Mouse (Mus musculus) hindbrain, embryonic 12.5 days (tissue): ENCODE measurements around the gene Pp2d1. TPM values are rescaled to one million over a fixed set of nuclear protein-coding genes. Genes with fewer than 3 reads are reported as not detected.

Experiments
- ATAC-seq: fragments of 200-750 bp; cut with Nextera tagmentation; 2 replicates; pipeline ENCODE4 v1.8.0; 2017; ENCODE audit warnings: moderate TSS enrichment; ENCODE audit not compliant: low FRiP score
- H3K27ac ChIP-seq: fragments of 300-500 bp; sonication (generic); 2 replicates; pipeline ENCODE4 v1.5.1; 2016; ENCODE audit warnings: mild to moderate bottlenecking
- H3K27me3 ChIP-seq: fragments of 300-500 bp; sonication (generic); 2 replicates; pipeline ENCODE4 v1.6.1; 2016; ENCODE audit warnings: mild to moderate bottlenecking
- H3K36me3 ChIP-seq: fragments of 300-500 bp; sonication (generic); 2 replicates; pipeline ENCODE4 v1.6.1; 2016; ENCODE audit warnings: mild to moderate bottlenecking
- H3K4me1 ChIP-seq: fragments of 300-500 bp; sonication (generic); 2 replicates; pipeline ENCODE4 v1.6.1; 2016
- H3K4me2 ChIP-seq: fragments of 300-500 bp; sonication (generic); replicated peaks from 2 replicates; pipeline ENCODE4 v1.6.1; 2016; ENCODE audit warnings: mild to moderate bottlenecking
- H3K4me3 ChIP-seq: fragments of 300-500 bp; sonication (generic); 2 replicates; pipeline ENCODE4 v1.5.1; 2016; ENCODE audit warnings: mild to moderate bottlenecking
- H3K9ac ChIP-seq: fragments of 300-500 bp; sonication (generic); 2 replicates; pipeline ENCODE4 v1.6.1; 2016; ENCODE audit warnings: mild to moderate bottlenecking, moderate library complexity
- H3K9me3 ChIP-seq: fragments of 300-500 bp; sonication (generic); replicated peaks from 2 replicates; pipeline ENCODE4 v1.6.1; 2016; ENCODE audit warnings: mild to moderate bottlenecking
- whole genome bisulfite sequencing: fragments of 180-500 bp; shearing (Covaris S2); methylation state at CpG from one replicate; pipeline ENCODE4 v1.1.7; 2016; 5-methylcytosine and 5-hydroxymethylcytosine counted together
- polyA plus RNA-seq: library from polyadenylated mRNA; unstranded; fragments of >200 nt; fragmentation: Nextera tagmentation; extraction: Ambion mirVana; gene quantifications from 2 replicates; pipeline ENCODE4 v1.2.1, GENCODE M21; 2016

The Pp2d1 gene
- polyA plus RNA-seq, 1 experiment from 2014 or later, result 0.44 TPM

DNA sequence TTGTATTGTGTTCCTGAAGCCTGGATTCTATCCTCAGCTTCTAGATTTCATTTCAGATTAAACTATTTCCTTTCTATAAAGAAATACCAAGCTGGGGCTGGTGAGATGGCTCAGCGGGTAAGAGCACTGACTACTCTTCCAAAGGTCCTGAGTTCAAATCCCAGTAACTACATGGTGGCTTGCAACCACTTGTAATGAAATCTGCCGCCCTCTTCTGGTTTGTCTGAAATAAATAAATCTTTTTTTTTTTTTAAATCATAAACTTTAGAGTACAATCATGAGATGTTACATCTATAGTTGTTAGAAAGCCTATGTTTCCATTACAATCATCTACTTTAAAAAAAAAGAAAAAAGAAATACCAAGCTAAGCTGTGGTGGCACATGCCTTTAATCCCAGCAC lies 36.3 kb downstream of the Pp2d1 start:
- Histone ChIP-seq H3K27me3 (no peaks in the 10 kb centered on the region), H3K9ac (no peak overlapping the region), H3K4me2 (no peak overlapping the region), H3K4me1 (no peaks in the 10 kb centered on the region), H3K9me3 (no peaks in the 10 kb centered on the region), H3K27ac (no peak overlapping the region), H3K36me3 (peaks cover 52% of the 10 kb centered on the region), H3K4me3 (no peak overlapping the region)
- no peak for ATAC-seq
- 92% methylated on average over 2 of the region's 2 CpGs for WGBS

DNA sequence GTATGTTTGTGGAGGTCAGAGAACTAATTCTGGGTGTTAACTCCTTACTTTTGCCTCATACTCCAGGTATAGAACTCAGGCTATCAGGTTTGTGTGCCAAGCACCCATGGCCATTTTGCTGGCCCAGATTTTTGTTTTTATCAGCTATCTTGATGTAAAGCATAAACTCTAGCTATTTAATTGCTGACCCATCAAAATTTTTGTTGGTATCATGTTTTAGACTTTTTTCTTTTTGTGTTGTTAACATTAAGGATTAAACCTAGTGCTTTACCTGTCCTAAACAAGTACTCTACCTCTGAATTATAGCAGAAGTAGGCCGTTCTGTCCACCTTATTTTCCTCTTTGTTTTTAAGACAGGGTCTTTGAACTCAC lies 50.3 kb downstream of the Pp2d1 start:
- no peaks in the 10 kb centered on the region for H3K9me3 ChIP-seq
- 100% methylated on average over 1 of the region's 1 CpGs for WGBS
- H3K4me1 ChIP-seq, result no peaks in the 10 kb centered on the region
- ATAC-seq, result no peak
- H3K4me3 ChIP-seq, result no peak overlapping the region
- H3K27me3 ChIP-seq, result no peaks in the 10 kb centered on the region
- no peak overlapping the region for H3K4me2 ChIP-seq
- H3K27ac ChIP-seq, result no peak overlapping the region
- H3K36me3 ChIP-seq, result peaks cover 21% of the 10 kb centered on the region; the same call in 1 of the 2 replicates
- no peak overlapping the region for H3K9ac ChIP-seq

GRCm38 (mm10) chr17:53488291-53489006 lies 50.8 kb downstream of the Pp2d1 start:
- Histone ChIP-seq H3K4me1 (no peaks in the 10 kb centered on the region), H3K4me2 (no peak overlapping the region), H3K27me3 (no peaks in the 10 kb centered on the region), H3K4me3 (no peak overlapping the region), H3K9ac (no peak overlapping the region), H3K36me3 (peaks cover 17% of the 10 kb centered on the region; the same call in 1 of the 2 replicates), H3K9me3 (no peaks in the 10 kb centered on the region), H3K27ac (no peak overlapping the region)
- 98% methylated on average over 4 of the region's 4 CpGs for WGBS
- ATAC-seq, result no peak

- Histone ChIP-seq H3K36me3 (0 out of 2 replicates have a peak, but pooled peaks cover 5% of the 10 kb centered on the region), H3K4me1 (peaks cover 18% of the 10 kb centered on the region), H3K4me2 (peak overlapping the region; percentile 78), H3K27ac (no peak overlapping the region), H3K27me3 (no peaks in the 10 kb centered on the region), H3K9me3 (no peaks in the 10 kb centered on the region), H3K9ac (peak overlapping the region; percentile 93; the same call in 1 of the 2 replicates), H3K4me3 (peak overlapping the region; percentile 98)
- ATAC-seq, result no peak
- 53% methylated on average over 7 of the region's 7 CpGs for WGBS
Measured at GRCm38 (mm10) chr17:53480433-53480832, 58.8 kb downstream of the Pp2d1 start.

DNA sequence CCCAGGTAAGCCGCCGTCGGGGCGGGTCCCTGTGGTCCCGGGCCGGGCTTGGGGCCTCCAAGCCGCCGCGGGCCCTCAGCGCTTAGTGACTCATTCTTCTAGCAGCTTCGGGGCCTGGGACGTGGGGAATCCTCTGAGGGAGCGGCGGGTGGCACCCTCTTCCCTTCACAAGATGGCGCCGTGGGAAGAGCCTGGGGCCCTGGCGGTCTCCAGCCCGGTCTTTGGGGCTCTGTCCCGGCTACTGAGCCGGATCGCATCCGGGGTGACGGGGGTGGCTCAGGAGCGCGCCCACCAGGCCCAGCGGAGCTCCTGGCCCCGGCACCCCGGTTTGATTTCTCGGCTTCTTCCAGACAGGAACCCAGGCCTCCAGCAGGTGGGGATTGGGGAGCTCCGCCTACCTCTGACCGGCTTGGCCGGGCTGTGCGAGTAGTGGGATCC lies 59.6 kb downstream of the Pp2d1 start:
- under 1% methylated on average over 33 of the region's 33 CpGs for WGBS
- ATAC-seq, result peak; percentile 8; the same call in 1 of the 2 replicates

DNA sequence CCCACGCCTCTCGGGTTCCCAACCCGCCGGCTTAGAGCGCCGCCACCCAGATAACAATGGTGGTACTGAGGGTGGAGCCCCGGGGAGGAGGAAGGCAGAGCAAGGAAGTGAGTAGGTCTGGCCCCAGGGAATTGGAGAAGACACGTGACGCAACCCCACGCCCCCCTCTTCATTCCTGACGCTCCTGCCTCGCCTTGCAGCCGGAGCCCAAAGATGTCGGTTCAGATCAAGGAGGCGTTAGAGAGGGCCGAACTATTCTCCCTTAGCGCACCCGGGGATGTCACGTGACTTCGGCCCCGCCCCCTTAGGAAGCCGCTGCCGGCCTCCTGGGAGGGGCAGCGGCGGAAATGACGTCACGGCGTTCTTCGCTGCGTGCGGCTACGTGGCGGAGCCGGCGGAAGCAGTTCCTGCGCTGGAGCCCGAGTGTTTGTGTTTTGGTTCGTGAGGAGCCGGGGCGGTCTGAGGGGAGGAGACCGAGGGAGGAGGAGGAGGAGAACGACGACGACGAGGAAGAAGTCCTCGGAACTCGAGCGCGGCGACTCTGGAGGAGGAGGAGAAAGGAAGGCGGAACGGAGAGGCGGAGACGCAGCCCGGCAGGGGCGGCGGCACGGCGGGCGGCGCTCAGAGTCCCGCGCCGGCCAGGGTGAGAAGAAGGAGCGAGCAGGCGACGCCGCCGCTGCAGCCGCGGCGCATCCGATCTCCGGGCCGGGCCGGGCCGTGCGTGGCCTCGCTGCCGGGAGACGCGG lies 60.2 kb downstream of the Pp2d1 start, which contains the start of gene Rab5a:
Gene Rab5a (plus strand): TSS at position 377 of the 746 bp plus-strand sequence.
- no peaks in the 10 kb centered on the region for H3K9me3 ChIP-seq
- peaks cover 18% of the 10 kb centered on the region for H3K4me1 ChIP-seq
- H3K27ac ChIP-seq, result peak within 1 kb of the TSS; percentile 98
- no peaks in the 10 kb centered on the region for H3K27me3 ChIP-seq
- no peaks in the 10 kb centered on the region for H3K36me3 ChIP-seq
- peak; percentile 98 for ATAC-seq
- peak within 1 kb of the TSS; percentile 98 for H3K4me3 ChIP-seq
- peak within 1 kb of the TSS; percentile 78 for H3K4me2 ChIP-seq
- H3K9ac ChIP-seq, result peak within 1 kb of the TSS; percentile 93
- WGBS, result under 1% methylated on average over 64 of the region's 82 CpGs

More for the DNA sequence above, 59.6 kb downstream of the Pp2d1 start:
- Histone ChIP-seq H3K36me3 (0 out of 2 replicates have a peak, but pooled peaks cover 5% of the 10 kb centered on the region), H3K27me3 (no peaks in the 10 kb centered on the region), H3K4me2 (peak overlapping the region; percentile 78), H3K27ac (peak overlapping the region; percentile 98), H3K9me3 (no peaks in the 10 kb centered on the region), H3K9ac (peak overlapping the region; percentile 93), H3K4me1 (peaks cover 18% of the 10 kb centered on the region), H3K4me3 (peak overlapping the region; percentile 98)

GRCm38 (mm10) chr17:53478066-53478857 lies 61.0 kb downstream of the Pp2d1 start:
- WGBS, result 7% methylated on average over 15 of the region's 15 CpGs
- peak overlapping the region; percentile 73 for H3K9ac ChIP-seq
- H3K4me2 ChIP-seq, result peak overlapping the region; percentile 62
- H3K4me3 ChIP-seq, result peak overlapping the region; percentile 98
- H3K4me1 ChIP-seq, result peaks cover 18% of the 10 kb centered on the region
- no peaks in the 10 kb centered on the region for H3K27me3 ChIP-seq
- no peaks in the 10 kb centered on the region for H3K9me3 ChIP-seq
- H3K27ac ChIP-seq, result peak overlapping the region; percentile 98
- no peaks in the 10 kb centered on the region for H3K36me3 ChIP-seq
- no peak for ATAC-seq

GRCm38 (mm10) chr17:53468697-53469096 lies 70.6 kb downstream of the Pp2d1 start:
- H3K9me3 ChIP-seq, result no peaks in the 10 kb centered on the region
- no peak overlapping the region for H3K9ac ChIP-seq
- no peaks in the 10 kb centered on the region for H3K27me3 ChIP-seq
- H3K4me1 ChIP-seq, result peaks cover 2% of the 10 kb centered on the region; the same call in 1 of the 2 replicates
- no peak overlapping the region for H3K4me3 ChIP-seq
- no peak overlapping the region for H3K27ac ChIP-seq
- ATAC-seq, result no peak
- no peaks in the 10 kb centered on the region for H3K36me3 ChIP-seq
- H3K4me2 ChIP-seq, result no peak overlapping the region

GRCm38 (mm10) chr17:53465569-53465968 lies 73.7 kb downstream of the Pp2d1 start:
- Histone ChIP-seq H3K36me3 (no peaks in the 10 kb centered on the region), H3K9me3 (no peaks in the 10 kb centered on the region), H3K4me1 (peaks cover 10% of the 10 kb centered on the region), H3K4me3 (no peak overlapping the region), H3K9ac (no peak overlapping the region), H3K4me2 (no peak overlapping the region), H3K27me3 (no peaks in the 10 kb centered on the region), H3K27ac (no peak overlapping the region)
- 63% methylated on average over 4 of the region's 4 CpGs for WGBS
- ATAC-seq, result no peak

DNA sequence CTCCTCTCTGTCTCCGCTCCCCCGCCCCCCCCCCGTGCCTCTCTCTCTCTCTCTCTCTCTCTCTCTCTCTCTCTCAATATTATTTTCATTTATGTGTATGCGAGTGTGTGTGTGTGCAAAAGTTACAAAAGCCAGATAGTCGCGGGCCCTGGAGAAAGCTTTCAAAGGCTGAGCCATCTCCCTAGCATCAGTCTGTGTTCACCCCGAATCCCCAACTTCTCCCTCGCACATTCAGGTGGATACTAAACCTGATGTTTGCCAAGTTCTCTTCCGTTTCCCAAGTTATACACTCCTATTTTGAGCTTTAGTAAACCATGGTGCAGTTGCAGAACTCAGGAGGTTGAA lies 75.8 kb downstream of the Pp2d1 start:
- Histone ChIP-seq H3K4me1 (peaks cover 10% of the 10 kb centered on the region), H3K9me3 (no peaks in the 10 kb centered on the region), H3K27ac (no peak overlapping the region), H3K27me3 (no peaks in the 10 kb centered on the region), H3K4me2 (peak overlapping the region; percentile 63), H3K4me3 (peak overlapping the region; percentile 39), H3K9ac (peak overlapping the region; percentile 51), H3K36me3 (no peaks in the 10 kb centered on the region)
- WGBS, result 19% methylated on average over 8 of the region's 9 CpGs
- ATAC-seq, result peak; percentile 42; the same call in 1 of the 2 replicates

GRCm38 (mm10) chr17:53462603-53463495 lies 76.4 kb downstream of the Pp2d1 start, which contains the start of gene Efhb:
Efhb (minus strand) TSS chr17:53463321.
- peak within 1 kb of the TSS; percentile 63 for H3K4me2 ChIP-seq
- ATAC-seq, result peak; percentile 96
- 19% methylated on average over 26 of the region's 26 CpGs for WGBS
- peak within 1 kb of the TSS; percentile 39 for H3K4me3 ChIP-seq
- H3K4me1 ChIP-seq, result peaks cover 10% of the 10 kb centered on the region
- H3K27ac ChIP-seq, result no peak within 1 kb of the TSS
- H3K9ac ChIP-seq, result peak within 1 kb of the TSS; percentile 51
- H3K36me3 ChIP-seq, result no peaks in the 10 kb centered on the region
- H3K9me3 ChIP-seq, result no peaks in the 10 kb centered on the region
- H3K27me3 ChIP-seq, result no peaks in the 10 kb centered on the region
